Mouse (Mus musculus) monocyte, adult 2 months (primary cell): ENCODE data around the gene Coa6.
"Not testable (repeated sequence)": the region's sequence is repeated elsewhere in the genome, so short reads cannot be mapped to it uniquely, and the experiment has no call there.

ENCODE experiments used
- DNase-seq, 2 experiments: peaks; one replicate each; pipeline ENCODE4 v3.0.0; 2022; ENCODE audit warnings: low spot score in 2 of 2, low read depth in 1 of 2

The Coa6 gene

GRCm38 (mm10) chr8:126422174-126422919 lies at the start of gene Coa6:
Gene Coa6 (plus strand): TSS chr8:126422515.
- DNase-seq, result peak; percentile 91 to 96

GRCm38 (mm10) chr8:126379580-126379979 lies 42.7 kb upstream of the Coa6 start:
- no peak for DNase-seq

GRCm38 (mm10) chr8:126380141-126380540 lies 42.2 kb upstream of the Coa6 start:
- no peak for DNase-seq

GRCm38 (mm10) chr8:126381299-126381698 lies 41.0 kb upstream of the Coa6 start:
- no peak for DNase-seq

GRCm38 (mm10) chr8:126382216-126382615 lies 40.1 kb upstream of the Coa6 start:
- DNase-seq, result no peak

- no peak for DNase-seq
Observed at GRCm38 (mm10) chr8:126382749-126383148, 39.6 kb upstream of the Coa6 start.

- peak; percentile 29 to 38 for DNase-seq
Observed at GRCm38 (mm10) chr8:126387566-126387965, 34.7 kb upstream of the Coa6 start.

GRCm38 (mm10) chr8:126391541-126391940 lies 30.8 kb upstream of the Coa6 start:
- no peak for DNase-seq

- no peak for DNase-seq
Observed at GRCm38 (mm10) chr8:126395386-126395785, 26.9 kb upstream of the Coa6 start.

- DNase-seq, result no peak
Observed at GRCm38 (mm10) chr8:126395917-126396316, 26.4 kb upstream of the Coa6 start.

- DNase-seq, result no peak
Observed at GRCm38 (mm10) chr8:126398349-126398748, 24.0 kb upstream of the Coa6 start.

GRCm38 (mm10) chr8:126404550-126404949 lies 17.8 kb upstream of the Coa6 start:
- DNase-seq, result not testable (repeated sequence)

GRCm38 (mm10) chr8:126405030-126405429 lies 17.3 kb upstream of the Coa6 start:
- DNase-seq, result no peak

- no peak for DNase-seq
Observed at GRCm38 (mm10) chr8:126420834-126421233, 1.5 kb upstream of the Coa6 start.

- DNase-seq, result no peak
Observed at GRCm38 (mm10) chr8:126422920-126423300, 595 bp downstream of the Coa6 start.

- DNase-seq, result no peak
Observed at GRCm38 (mm10) chr8:126424163-126424562, 1.8 kb downstream of the Coa6 start.

- no peak for DNase-seq
Observed at GRCm38 (mm10) chr8:126424946-126425345, 2.6 kb downstream of the Coa6 start.

- DNase-seq, result no peak
Observed at GRCm38 (mm10) chr8:126429635-126430034, 7.3 kb downstream of the Coa6 start.

- DNase-seq, result no peak
Observed at GRCm38 (mm10) chr8:126433827-126434226, 11.5 kb downstream of the Coa6 start.

GRCm38 (mm10) chr8:126438937-126439336 lies 16.6 kb downstream of the Coa6 start:
- DNase-seq, result no peak

GRCm38 (mm10) chr8:126451158-126451557 lies 28.8 kb downstream of the Coa6 start:
- DNase-seq, result no peak

GRCm38 (mm10) chr8:126455383-126455782 lies 33.1 kb downstream of the Coa6 start:
- DNase-seq, result no peak

GRCm38 (mm10) chr8:126460274-126460673 lies 38.0 kb downstream of the Coa6 start:
- no peak for DNase-seq
